Mouse (Mus musculus): ENCODE measurements around the gene Klk6. TPM values are rescaled to one million over a fixed set of nuclear protein-coding genes. Genes with fewer than 3 reads are reported as not detected.

Gene Klk6
- polyA plus RNA-seq, 1 experiment from 2014 or later: not detected

- Histone ChIP-seq H3K4me1 (no peaks in the 10 kb centered on the region), H3K9me3 (no peaks in the 10 kb centered on the region), H3K27me3 (peaks cover 8% of the 10 kb centered on the region), H3K27ac (no peak overlapping the region), H3K4me2 (no peak overlapping the region), H3K9ac (no peak overlapping the region), H3K4me3 (replicated peaks) (no peak overlapping the region), H3K36me3 (replicated peaks) (no peaks in the 10 kb centered on the region)
- WGBS: 72% methylated on average over 3 of the region's 3 CpGs
- ATAC-seq (ENCODE audit: low FRiP score): no peak
Observed at GRCm38 (mm10) chr7:43788096-43788495, 36.2 kb upstream of the Klk6 start.

GRCm38 (mm10) chr7:43789295-43789694, 35.0 kb upstream of the Klk6 start:
- Histone ChIP-seq H3K36me3 (replicated peaks) (no peaks in the 10 kb centered on the region), H3K27me3 (peaks cover 9% of the 10 kb centered on the region; the same call in 1 of the 2 replicates), H3K4me1 (no peaks in the 10 kb centered on the region), H3K4me3 (replicated peaks) (no peak overlapping the region), H3K27ac (no peak overlapping the region), H3K4me2 (no peak overlapping the region), H3K9ac (no peak overlapping the region), H3K9me3 (no peaks in the 10 kb centered on the region)
- 79% methylated on average over 2 of the region's 2 CpGs for WGBS
- no peak for ATAC-seq (ENCODE audit: low FRiP score)

- no peaks in the 10 kb centered on the region for H3K9me3 ChIP-seq
- peaks cover 25% of the 10 kb centered on the region for H3K27me3 ChIP-seq
- 80% methylated on average over 7 of the region's 7 CpGs for WGBS
- H3K27ac ChIP-seq: no peak within 1 kb of the TSS
- H3K4me3 ChIP-seq (replicated peaks): no peak within 1 kb of the TSS
- no peak within 1 kb of the TSS for H3K9ac ChIP-seq
- ATAC-seq (ENCODE audit: low FRiP score): no peak
- H3K4me2 ChIP-seq: no peak within 1 kb of the TSS
- no peaks in the 10 kb centered on the region for H3K36me3 ChIP-seq (replicated peaks)
- peaks cover 3% of the 10 kb centered on the region; the same call in 1 of the 2 replicates for H3K4me1 ChIP-seq
Observed at GRCm38 (mm10) chr7:43791591-43791990, 32.7 kb upstream of the Klk6 start, which contains the start of gene Klk9. TSS of gene Klk9 (plus strand) at chr7:43791891.

DNA sequence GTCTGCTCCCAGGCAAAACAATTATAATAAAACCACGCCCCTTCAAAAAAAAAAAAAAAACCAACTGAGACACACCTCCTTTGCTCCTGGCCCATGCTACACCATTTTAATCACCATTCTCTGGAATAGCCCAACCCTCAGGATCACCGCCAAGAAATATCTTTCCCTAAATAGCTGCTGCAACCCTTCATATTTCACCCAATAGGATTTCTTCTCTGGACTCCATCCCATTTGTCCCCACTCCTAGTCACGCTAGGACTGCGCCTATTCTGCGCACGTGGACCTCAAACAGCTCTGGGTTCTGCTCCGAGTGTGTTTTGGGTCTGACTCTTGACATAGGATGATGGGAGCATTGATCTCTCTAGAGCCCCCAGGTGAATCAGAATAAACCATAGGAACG, 27.9 kb upstream of the Klk6 start:
- WGBS: 5% methylated on average over 7 of the region's 8 CpGs
- peak overlapping the region; percentile 79 for H3K4me2 ChIP-seq

GRCm38 (mm10) chr7:43797333-43797769, 26.9 kb upstream of the Klk6 start, which contains the start of gene Klk8:
TSS of gene Klk8 (plus strand) at chr7:43797577.
- H3K4me2 ChIP-seq: peak within 1 kb of the TSS; percentile 79
- H3K36me3 ChIP-seq (replicated peaks): no peaks in the 10 kb centered on the region
- WGBS: under 1% methylated on average over 28 of the region's 28 CpGs
- H3K4me1 ChIP-seq: peaks cover 14% of the 10 kb centered on the region
- H3K9ac ChIP-seq: peak within 1 kb of the TSS; percentile 42; the same call in 1 of the 2 replicates
- H3K27ac ChIP-seq: no peak within 1 kb of the TSS
- H3K27me3 ChIP-seq: peaks cover 49% of the 10 kb centered on the region
- peak; percentile 44; the same call in 1 of the 2 replicates for ATAC-seq (ENCODE audit: low FRiP score)
- no peaks in the 10 kb centered on the region for H3K9me3 ChIP-seq
- H3K4me3 ChIP-seq (replicated peaks): peak within 1 kb of the TSS; percentile 46

More for the DNA sequence above, 27.9 kb upstream of the Klk6 start:
- Histone ChIP-seq H3K27ac (no peak overlapping the region), H3K27me3 (peaks cover 49% of the 10 kb centered on the region), H3K4me3 (replicated peaks) (peak overlapping the region; percentile 46), H3K4me1 (peaks cover 14% of the 10 kb centered on the region), H3K9ac (0 out of 2 replicates have a peak overlapping the region, but pooled peaks have one; percentile 42), H3K9me3 (no peaks in the 10 kb centered on the region), H3K36me3 (replicated peaks) (no peaks in the 10 kb centered on the region)
- ATAC-seq (ENCODE audit: low FRiP score): no peak

DNA sequence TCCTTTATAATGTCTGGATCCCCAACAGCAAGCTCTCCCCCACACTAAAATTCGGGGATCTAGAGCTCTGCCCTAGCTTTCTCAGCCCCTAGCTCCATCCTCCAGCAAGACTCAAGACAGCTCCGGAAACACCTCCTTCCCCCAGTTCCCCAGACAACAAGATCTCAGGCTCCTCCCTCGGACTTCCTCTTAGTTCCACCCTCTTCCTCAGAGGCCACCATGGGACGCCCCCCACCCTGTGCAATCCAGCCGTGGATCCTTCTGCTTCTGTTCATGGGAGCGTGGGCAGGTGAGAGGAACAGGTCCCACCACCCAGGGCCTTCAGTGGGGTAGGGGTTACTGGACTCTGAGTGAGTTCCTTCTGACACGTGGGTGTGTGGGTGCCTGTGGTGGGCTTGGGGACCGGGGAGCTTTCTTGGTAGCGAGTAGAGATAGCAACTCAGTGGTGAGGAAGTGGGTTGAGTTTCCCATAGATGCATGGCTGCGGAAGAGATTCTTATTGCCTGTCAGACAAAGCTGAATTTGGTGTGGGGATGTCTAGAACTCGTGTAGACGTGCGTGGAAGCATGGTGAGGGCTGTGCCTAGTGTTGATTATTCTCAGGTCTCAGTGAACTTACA, 26.3 kb upstream of the Klk6 start:
- 0 out of 2 replicates have a peak, but pooled peaks have one; percentile 4 for ATAC-seq (ENCODE audit: low FRiP score)
- no peak overlapping the region for H3K9ac ChIP-seq

GRCm38 (mm10) chr7:43799876-43800275, 24.4 kb upstream of the Klk6 start:
- H3K4me1 ChIP-seq: peaks cover 14% of the 10 kb centered on the region
- H3K9ac ChIP-seq: no peak overlapping the region
- no peak overlapping the region for H3K4me2 ChIP-seq
- no peak overlapping the region for H3K27ac ChIP-seq
- ATAC-seq (ENCODE audit: low FRiP score): no peak
- 82% methylated on average over 7 of the region's 7 CpGs for WGBS
- no peaks in the 10 kb centered on the region for H3K36me3 ChIP-seq (replicated peaks)
- no peak overlapping the region for H3K4me3 ChIP-seq (replicated peaks)
- no peaks in the 10 kb centered on the region for H3K9me3 ChIP-seq
- H3K27me3 ChIP-seq: peaks cover 41% of the 10 kb centered on the region

More for the DNA sequence above, 26.3 kb upstream of the Klk6 start:
- Histone ChIP-seq H3K36me3 (replicated peaks) (no peaks in the 10 kb centered on the region), H3K4me2 (peak overlapping the region; percentile 79), H3K4me3 (replicated peaks) (peak overlapping the region; percentile 46), H3K9me3 (no peaks in the 10 kb centered on the region), H3K27me3 (peaks cover 49% of the 10 kb centered on the region), H3K4me1 (peaks cover 14% of the 10 kb centered on the region), H3K27ac (no peak overlapping the region)
- WGBS: 39% methylated on average over 13 of the region's 13 CpGs

GRCm38 (mm10) chr7:43810994-43811393, 13.3 kb upstream of the Klk6 start, which contains the start of gene Klk7:
TSS of gene Klk7 (plus strand) at chr7:43811294.
- ATAC-seq (ENCODE audit: low FRiP score): no peak
- no peak within 1 kb of the TSS for H3K9ac ChIP-seq
- no peaks in the 10 kb centered on the region for H3K4me1 ChIP-seq
- H3K4me2 ChIP-seq: no peak within 1 kb of the TSS
- H3K27ac ChIP-seq: no peak within 1 kb of the TSS
- no peaks in the 10 kb centered on the region for H3K36me3 ChIP-seq (replicated peaks)
- H3K27me3 ChIP-seq: no peaks in the 10 kb centered on the region
- H3K9me3 ChIP-seq: no peaks in the 10 kb centered on the region
- WGBS: 59% methylated on average over 5 of the region's 5 CpGs
- H3K4me3 ChIP-seq (replicated peaks): no peak within 1 kb of the TSS

- Histone ChIP-seq H3K9me3 (no peaks in the 10 kb centered on the region), H3K4me3 (replicated peaks) (no peak overlapping the region), H3K27me3 (no peaks in the 10 kb centered on the region), H3K4me1 (no peaks in the 10 kb centered on the region), H3K9ac (no peak overlapping the region), H3K36me3 (replicated peaks) (no peaks in the 10 kb centered on the region), H3K27ac (no peak overlapping the region), H3K4me2 (no peak overlapping the region)
- 86% methylated on average over 7 of the region's 7 CpGs for WGBS
- no peak for ATAC-seq (ENCODE audit: low FRiP score)
Observed at GRCm38 (mm10) chr7:43815211-43815610, 9.1 kb upstream of the Klk6 start.

DNA sequence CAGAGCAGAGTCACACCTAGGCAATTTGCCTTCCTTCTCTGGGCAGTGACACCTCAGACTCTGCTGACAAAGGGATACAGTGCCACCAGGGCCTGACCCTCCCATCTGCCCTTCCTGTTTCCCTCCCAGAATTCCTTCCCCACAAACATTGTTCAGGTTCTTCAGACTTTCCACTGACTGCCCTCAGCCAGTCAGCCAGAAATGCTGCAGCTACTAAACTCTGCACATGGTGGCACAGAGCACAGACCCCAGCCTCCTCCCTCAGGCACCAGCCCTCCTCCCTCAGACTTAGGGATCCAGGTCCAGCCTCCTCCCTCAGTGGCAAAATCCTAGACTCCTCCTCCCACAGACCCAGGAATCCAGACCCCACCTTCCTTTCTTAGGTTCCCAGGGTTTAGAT, 7.6 kb upstream of the Klk6 start:
- H3K27me3 ChIP-seq: no peaks in the 10 kb centered on the region
- no peaks in the 10 kb centered on the region for H3K4me1 ChIP-seq
- no peaks in the 10 kb centered on the region for H3K9me3 ChIP-seq
- H3K4me2 ChIP-seq: no peak overlapping the region
- no peak overlapping the region for H3K9ac ChIP-seq
- no peak overlapping the region for H3K27ac ChIP-seq
- H3K36me3 ChIP-seq (replicated peaks): no peaks in the 10 kb centered on the region
- H3K4me3 ChIP-seq (replicated peaks): no peak overlapping the region
- ATAC-seq (ENCODE audit: low FRiP score): no peak

DNA sequence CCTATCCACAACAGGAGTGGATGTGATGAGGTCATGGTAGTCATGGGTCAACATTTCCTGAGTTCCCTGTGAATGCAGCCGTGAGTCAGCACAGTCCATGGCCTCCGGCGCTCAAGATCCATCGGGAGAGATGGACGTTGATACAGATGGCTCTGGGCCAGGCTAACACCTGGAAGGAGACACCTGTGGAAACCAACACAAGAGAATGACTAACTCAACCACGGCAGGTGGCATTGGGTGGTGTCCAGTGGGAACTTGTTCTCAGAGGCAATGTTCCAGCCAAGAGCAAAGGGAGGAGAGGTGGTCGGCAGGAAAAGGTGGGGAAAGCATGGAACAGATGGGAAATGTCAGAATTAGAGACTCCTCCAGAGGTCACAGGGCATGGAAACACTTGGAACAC, 2.7 kb upstream of the Klk6 start:
- Histone ChIP-seq H3K27ac (no peak overlapping the region), H3K9me3 (no peaks in the 10 kb centered on the region), H3K4me3 (replicated peaks) (no peak overlapping the region), H3K9ac (no peak overlapping the region), H3K27me3 (no peaks in the 10 kb centered on the region), H3K4me1 (no peaks in the 10 kb centered on the region), H3K36me3 (replicated peaks) (no peaks in the 10 kb centered on the region), H3K4me2 (no peak overlapping the region)
- no peak for ATAC-seq (ENCODE audit: low FRiP score)
- 91% methylated on average over 7 of the region's 7 CpGs for WGBS

- H3K9me3 ChIP-seq: no peaks in the 10 kb centered on the region
- no peak overlapping the region for H3K27ac ChIP-seq
- H3K4me1 ChIP-seq: no peaks in the 10 kb centered on the region
- H3K27me3 ChIP-seq: no peaks in the 10 kb centered on the region
- ATAC-seq (ENCODE audit: low FRiP score): no peak
- no peak overlapping the region for H3K4me2 ChIP-seq
- no peaks in the 10 kb centered on the region for H3K36me3 ChIP-seq (replicated peaks)
- H3K4me3 ChIP-seq (replicated peaks): no peak overlapping the region
- H3K9ac ChIP-seq: no peak overlapping the region
- WGBS: 93% methylated on average over 5 of the region's 5 CpGs
Observed at GRCm38 (mm10) chr7:43826056-43826455, 1.8 kb downstream of the Klk6 start.

- H3K9me3 ChIP-seq: no peaks in the 10 kb centered on the region
- ATAC-seq (ENCODE audit: low FRiP score): no peak
- no peaks in the 10 kb centered on the region for H3K4me1 ChIP-seq
- H3K27me3 ChIP-seq: no peaks in the 10 kb centered on the region
- H3K4me2 ChIP-seq: no peak overlapping the region
- no peaks in the 10 kb centered on the region for H3K36me3 ChIP-seq (replicated peaks)
- 85% methylated on average over 4 of the region's 4 CpGs for WGBS
- H3K27ac ChIP-seq: no peak overlapping the region
- H3K4me3 ChIP-seq (replicated peaks): no peak overlapping the region
- H3K9ac ChIP-seq: no peak overlapping the region
Observed at GRCm38 (mm10) chr7:43827706-43828105, 3.4 kb downstream of the Klk6 start.
